Mouse (Mus musculus): ENCODE results near the gene Slc15a1.

GRCm38 (mm10) chr14:121435794-121436193 is 69.3 kb downstream of the Slc15a1 start:
- no peak for TF ChIP-seq CTCF (IDR thresholded peaks at IDR 0.05; ENCODE audit: low read depth)
- TF ChIP-seq EP300 (IDR thresholded peaks at IDR 0.05; ENCODE audit: low read depth), result no peak
